Mouse (Mus musculus) small intestine, adult 2 months (tissue): ENCODE measurements at regions not wholly inside any gene's neighbourhood (a gene's known extent, or its start where the extent isn't known, plus 50 kb on each side); places are given as distances from the start of the nearest gene placed in this dataset.

Source experiments
- CTCF ChIP-seq: fragments of 200-500 bp; IDR thresholded peaks from 2 replicates; pipeline ENCODE4 v1.5.1; 2012; ENCODE audit warnings: low read depth, mild to moderate bottlenecking, control low read depth, inconsistent platforms, low read length, moderate library complexity, mixed read lengths; ENCODE audit not compliant: insufficient replicate concordance, insufficient read length; ENCODE audit errors: extremely low read depth
- POLR2A ChIP-seq: fragments of 200-500 bp; IDR thresholded peaks from 2 replicates; pipeline ENCODE4 v1.6.1; 2012; ENCODE audit warnings: low read depth, mild to moderate bottlenecking, control low read depth, inconsistent platforms, low read length, moderate library complexity

DNA sequence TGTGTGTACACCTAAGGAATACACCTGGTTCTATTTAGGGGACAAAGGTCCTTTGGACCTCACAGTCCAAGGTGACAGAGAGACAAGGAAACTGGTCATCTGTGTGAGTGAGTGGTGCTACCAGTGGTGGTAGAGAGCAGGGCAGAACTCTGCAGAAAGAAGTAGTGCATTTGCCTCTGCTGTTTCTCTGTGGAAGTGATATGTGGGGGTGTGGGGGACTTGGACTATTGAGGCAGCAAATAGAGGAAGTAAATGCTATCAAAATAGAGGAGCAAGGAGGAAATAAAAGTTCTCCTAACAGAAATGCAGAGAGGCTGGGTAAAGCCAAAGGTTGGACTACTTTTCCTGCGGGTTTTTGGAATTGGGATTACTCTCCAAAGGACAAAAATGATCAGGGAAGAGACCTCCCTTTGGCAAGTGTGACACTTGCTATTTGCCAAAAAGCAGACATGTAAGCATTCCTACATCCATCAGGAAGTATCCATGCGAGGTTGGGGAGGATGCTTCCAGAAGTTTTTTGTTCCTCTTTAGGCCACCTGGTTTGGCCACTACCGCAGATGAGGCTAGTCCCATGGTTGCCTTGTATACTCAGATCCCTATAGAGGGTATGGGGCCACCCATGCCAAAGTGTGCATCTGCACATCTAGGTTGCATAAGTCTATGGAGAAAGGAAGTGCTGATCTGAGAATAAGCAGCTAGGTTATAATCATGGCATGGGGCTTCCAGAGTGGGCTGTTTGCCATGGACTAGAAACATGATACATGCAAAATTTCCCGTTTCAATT is 285.0 kb upstream of the Klf4 start:
- TF ChIP-seq CTCF (no peak), POLR2A (no peak)
